Mouse (Mus musculus): ENCODE measurements around the gene Gsdma3. TPM values are rescaled to one million over a fixed set of nuclear protein-coding genes. Genes with fewer than 3 reads are reported as not detected.
"Not testable (repeated sequence)": the region's sequence is repeated elsewhere in the genome, so short reads cannot be mapped to it uniquely, and the experiment has no call there.

The Gsdma3 gene
- polyA plus RNA-seq, 1 experiment from 2014 or later: not detected

- WGBS: 62% methylated on average over 5 of the region's 5 CpGs
- ATAC-seq: no peak
- H3K4me2 ChIP-seq (ENCODE audit: low read length): no peak overlapping the region
Observed at GRCm38 (mm10) chr11:98671857-98672256, 45.7 kb downstream of the Gsdma3 start.

GRCm38 (mm10) chr11:98672482-98672881 is 46.3 kb downstream of the Gsdma3 start:
- H3K27ac ChIP-seq (ENCODE audit: low read depth, low read length): no peak overlapping the region
- H3K36me3 ChIP-seq (ENCODE audit: control insufficient read depth, insufficient read depth, low read length): no peaks in the 10 kb centered on the region
- no peak for ATAC-seq
- no peaks in the 10 kb centered on the region for H3K9me3 ChIP-seq (ENCODE audit: control insufficient read depth, low read length)
- no peak overlapping the region for H3K4me2 ChIP-seq (ENCODE audit: low read length)
- H3K27me3 ChIP-seq (replicated peaks; ENCODE audit: control insufficient read depth, insufficient read depth, low read length): no peaks in the 10 kb centered on the region
- WGBS: 90% methylated on average over 5 of the region's 5 CpGs
- H3K4me3 ChIP-seq (ENCODE audit: low read length): no peak overlapping the region
- H3K9ac ChIP-seq (ENCODE audit: low read depth, low read length): no peak overlapping the region
- no peaks in the 10 kb centered on the region for H3K4me1 ChIP-seq (ENCODE audit: control insufficient read depth, insufficient read depth, low read depth, low read length)

More at GRCm38 (mm10) chr11:98671857-98672256, 45.7 kb downstream of the Gsdma3 start:
- Histone ChIP-seq H3K36me3 (ENCODE audit: control insufficient read depth, insufficient read depth, low read length) (no peaks in the 10 kb centered on the region), H3K9ac (ENCODE audit: low read depth, low read length) (no peak overlapping the region), H3K27me3 (replicated peaks; ENCODE audit: control insufficient read depth, insufficient read depth, low read length) (0 out of 2 replicates have a peak, but pooled peaks cover 3% of the 10 kb centered on the region), H3K4me3 (ENCODE audit: low read length) (no peak overlapping the region), H3K9me3 (ENCODE audit: control insufficient read depth, low read length) (no peaks in the 10 kb centered on the region), H3K4me1 (ENCODE audit: control insufficient read depth, insufficient read depth, low read depth, low read length) (no peaks in the 10 kb centered on the region), H3K27ac (ENCODE audit: low read depth, low read length) (no peak overlapping the region)

GRCm38 (mm10) chr11:98673136-98673535 is 47.0 kb downstream of the Gsdma3 start:
- not testable (repeated sequence) for H3K27ac ChIP-seq (ENCODE audit: low read depth, low read length); H3K9me3 ChIP-seq (ENCODE audit: control insufficient read depth, low read length); H3K4me3 ChIP-seq (ENCODE audit: low read length); H3K36me3 ChIP-seq (ENCODE audit: control insufficient read depth, insufficient read depth, low read length); H3K9ac ChIP-seq (ENCODE audit: low read depth, low read length); H3K4me1 ChIP-seq (ENCODE audit: control insufficient read depth, insufficient read depth, low read depth, low read length); H3K27me3 ChIP-seq (replicated peaks; ENCODE audit: control insufficient read depth, insufficient read depth, low read length)
- peak overlapping the region; percentile 25; the same call in 1 of the 2 replicates for H3K4me2 ChIP-seq (ENCODE audit: low read length)
- 6% methylated on average over 6 of the region's 7 CpGs for WGBS
- 0 out of 2 replicates have a peak, but pooled peaks have one; percentile 50 for ATAC-seq

- no peak overlapping the region for H3K4me2 ChIP-seq (ENCODE audit: low read length)
- no peak overlapping the region for H3K4me3 ChIP-seq (ENCODE audit: low read length)
- no peaks in the 10 kb centered on the region for H3K9me3 ChIP-seq (ENCODE audit: control insufficient read depth, low read length)
- H3K4me1 ChIP-seq (ENCODE audit: control insufficient read depth, insufficient read depth, low read depth, low read length): no peaks in the 10 kb centered on the region
- no peak overlapping the region for H3K9ac ChIP-seq (ENCODE audit: low read depth, low read length)
- H3K27me3 ChIP-seq (replicated peaks; ENCODE audit: control insufficient read depth, insufficient read depth, low read length): no peaks in the 10 kb centered on the region
- no peak for ATAC-seq
- H3K27ac ChIP-seq (ENCODE audit: low read depth, low read length): no peak overlapping the region
- no peaks in the 10 kb centered on the region for H3K36me3 ChIP-seq (ENCODE audit: control insufficient read depth, insufficient read depth, low read length)
- 52% methylated on average over 7 of the region's 7 CpGs for WGBS
Observed at GRCm38 (mm10) chr11:98675829-98676363, 49.7 kb downstream of the Gsdma3 start.

- no peaks in the 10 kb centered on the region for H3K27me3 ChIP-seq (replicated peaks; ENCODE audit: control insufficient read depth, insufficient read depth, low read length)
- ATAC-seq: no peak
- H3K9me3 ChIP-seq (ENCODE audit: control insufficient read depth, low read length): no peaks in the 10 kb centered on the region
- peaks cover 10% of the 10 kb centered on the region for H3K4me1 ChIP-seq (ENCODE audit: control insufficient read depth, insufficient read depth, low read depth, low read length)
- H3K9ac ChIP-seq (ENCODE audit: low read depth, low read length): no peak overlapping the region
- no peak overlapping the region for H3K27ac ChIP-seq (ENCODE audit: low read depth, low read length)
- no peak overlapping the region for H3K4me2 ChIP-seq (ENCODE audit: low read length)
- 96% methylated on average over 1 of the region's 1 CpGs for WGBS
- H3K36me3 ChIP-seq (ENCODE audit: control insufficient read depth, insufficient read depth, low read length): no peaks in the 10 kb centered on the region
- H3K4me3 ChIP-seq (ENCODE audit: low read length): no peak overlapping the region
Observed at GRCm38 (mm10) chr11:98680023-98680422, 53.9 kb downstream of the Gsdma3 start.

GRCm38 (mm10) chr11:98680595-98680994 is 54.4 kb downstream of the Gsdma3 start:
- H3K27ac ChIP-seq (ENCODE audit: low read depth, low read length); H3K4me1 ChIP-seq (ENCODE audit: control insufficient read depth, insufficient read depth, low read depth, low read length); H3K4me3 ChIP-seq (ENCODE audit: low read length); H3K9ac ChIP-seq (ENCODE audit: low read depth, low read length); H3K4me2 ChIP-seq (ENCODE audit: low read length); ATAC-seq; H3K36me3 ChIP-seq (ENCODE audit: control insufficient read depth, insufficient read depth, low read length); H3K27me3 ChIP-seq (replicated peaks; ENCODE audit: control insufficient read depth, insufficient read depth, low read length); H3K9me3 ChIP-seq (ENCODE audit: control insufficient read depth, low read length): not testable (repeated sequence)
- WGBS: 92% methylated on average over 4 of the region's 4 CpGs

- H3K9ac ChIP-seq (ENCODE audit: low read depth, low read length): no peak overlapping the region
- no peak for ATAC-seq
- no peak overlapping the region for H3K27ac ChIP-seq (ENCODE audit: low read depth, low read length)
- H3K27me3 ChIP-seq (replicated peaks; ENCODE audit: control insufficient read depth, insufficient read depth, low read length): no peaks in the 10 kb centered on the region
- H3K36me3 ChIP-seq (ENCODE audit: control insufficient read depth, insufficient read depth, low read length): peaks cover 5% of the 10 kb centered on the region
- peaks cover 10% of the 10 kb centered on the region for H3K4me1 ChIP-seq (ENCODE audit: control insufficient read depth, insufficient read depth, low read depth, low read length)
- 87% methylated on average over 4 of the region's 4 CpGs for WGBS
- H3K9me3 ChIP-seq (ENCODE audit: control insufficient read depth, low read length): no peaks in the 10 kb centered on the region
- H3K4me2 ChIP-seq (ENCODE audit: low read length): no peak overlapping the region
- H3K4me3 ChIP-seq (ENCODE audit: low read length): no peak overlapping the region
Observed at GRCm38 (mm10) chr11:98681186-98681585, 55.0 kb downstream of the Gsdma3 start.

- H3K4me3 ChIP-seq (ENCODE audit: low read length): peak within 1 kb of the TSS; percentile 88
- H3K27me3 ChIP-seq (replicated peaks; ENCODE audit: control insufficient read depth, insufficient read depth, low read length): no peaks in the 10 kb centered on the region
- H3K4me2 ChIP-seq (ENCODE audit: low read length): peak within 1 kb of the TSS; percentile 82
- H3K4me1 ChIP-seq (ENCODE audit: control insufficient read depth, insufficient read depth, low read depth, low read length): peaks cover 10% of the 10 kb centered on the region
- ATAC-seq: peak; percentile 98
- H3K9me3 ChIP-seq (ENCODE audit: control insufficient read depth, low read length): no peaks in the 10 kb centered on the region
- 5% methylated on average over 45 of the region's 45 CpGs for WGBS
- peaks cover 13% of the 10 kb centered on the region for H3K36me3 ChIP-seq (ENCODE audit: control insufficient read depth, insufficient read depth, low read length)
- peak within 1 kb of the TSS; percentile 77 for H3K27ac ChIP-seq (ENCODE audit: low read depth, low read length)
- peak within 1 kb of the TSS; percentile 97 for H3K9ac ChIP-seq (ENCODE audit: low read depth, low read length)
Observed at GRCm38 (mm10) chr11:98681786-98682745, 55.9 kb downstream of the Gsdma3 start, which contains the start of gene Psmd3. Gene Psmd3 (plus strand): TSS chr11:98682554.

- Histone ChIP-seq H3K9me3 (ENCODE audit: control insufficient read depth, low read length) (no peaks in the 10 kb centered on the region), H3K4me2 (ENCODE audit: low read length) (peak overlapping the region; percentile 82), H3K36me3 (ENCODE audit: control insufficient read depth, insufficient read depth, low read length) (peaks cover 19% of the 10 kb centered on the region), H3K27ac (ENCODE audit: low read depth, low read length) (peak overlapping the region; percentile 77), H3K4me3 (ENCODE audit: low read length) (peak overlapping the region; percentile 88), H3K27me3 (replicated peaks; ENCODE audit: control insufficient read depth, insufficient read depth, low read length) (no peaks in the 10 kb centered on the region), H3K4me1 (ENCODE audit: control insufficient read depth, insufficient read depth, low read depth, low read length) (peaks cover 10% of the 10 kb centered on the region), H3K9ac (ENCODE audit: low read depth, low read length) (peak overlapping the region; percentile 97)
- ATAC-seq: peak; percentile 13; the same call in 1 of the 2 replicates
- WGBS: 1% methylated on average over 23 of the region's 23 CpGs
Observed at GRCm38 (mm10) chr11:98682811-98683210, 56.7 kb downstream of the Gsdma3 start.
